Mouse (Mus musculus) megakaryocyte progenitor cell, adult 5-6 weeks (primary cell): ENCODE results near the gene Wdr93. TPM values are rescaled to one million over a fixed set of nuclear protein-coding genes. Genes with fewer than 3 reads are reported as not detected.

Source experiments
- ATAC-seq: replicated peaks from 2 replicates; pipeline ENCODE4 v1.8.0; 2016; ENCODE audit warnings: mild to moderate bottlenecking, moderate TSS enrichment, inconsistent platforms; ENCODE audit not compliant: poor library complexity
- total RNA-seq, 2 experiments: library from RNA; stranded (forward) in 1 of 2; stranded (reverse) in 1 of 2; fragments of 157-497, 149-512 nt in 1 of 2; fragments of 200-1000 nt in 1 of 2; gene quantifications; 2 replicates each; pipeline versions ENCODE4 v1.2.3 to v1.2.4; 2015 to 2017

Gene Wdr93
- not detected in 2 replicates for total RNA-seq (2015)
- not detected in 2 replicates for total RNA-seq (2017)

DNA sequence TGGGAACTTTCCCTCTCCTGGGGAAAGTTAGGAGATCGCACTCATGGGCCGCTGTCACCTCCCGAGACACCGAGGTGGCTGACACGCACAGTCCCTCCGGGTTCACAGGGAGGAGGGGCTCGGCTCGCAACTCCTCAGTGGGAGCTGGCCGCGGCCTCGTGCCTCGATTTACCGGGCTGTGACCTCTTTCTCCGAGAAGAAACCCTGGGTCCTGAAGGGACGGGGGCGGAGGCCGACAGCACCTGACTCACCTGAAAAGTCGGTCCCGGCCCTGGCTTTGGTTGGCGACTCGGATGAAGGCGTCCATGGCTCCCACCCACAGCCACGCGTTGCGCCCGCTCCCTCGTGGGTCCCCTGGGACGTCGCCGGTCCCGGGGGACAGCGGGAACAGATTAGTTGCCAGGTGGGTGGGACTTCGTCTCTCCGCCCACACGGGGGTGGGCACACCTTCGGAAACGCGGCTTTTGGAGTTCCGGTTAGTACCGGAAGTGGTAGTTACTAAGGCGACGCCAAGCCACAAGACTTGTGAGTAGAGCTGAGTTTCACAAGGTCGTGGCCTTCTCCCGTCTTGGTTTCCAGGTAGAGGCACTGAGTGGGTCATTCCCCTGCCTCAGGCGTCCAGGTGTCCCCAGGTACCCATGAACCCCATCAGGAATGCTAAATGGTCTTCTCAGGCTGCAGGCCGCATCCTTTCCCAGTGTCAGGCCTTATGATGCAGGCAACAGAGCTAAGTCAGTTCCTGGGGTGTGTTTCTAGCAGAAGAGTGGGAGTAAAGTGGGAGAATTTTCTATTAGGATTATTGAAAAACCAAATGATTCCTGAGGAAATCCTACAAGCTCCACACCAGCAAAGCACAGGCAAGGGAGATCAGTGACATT lies at the start of gene Wdr93, which contains the start of gene Pex11a:
Gene Wdr93 (plus strand): TSS at position 505 of the 878 bp plus-strand sequence.
Gene Pex11a (minus strand): TSS at position 473 of the 878 bp plus-strand sequence.
- peak; percentile 95 for ATAC-seq

- no peak for ATAC-seq
Measured at GRCm38 (mm10) chr7:79696495-79696894, 46.5 kb upstream of the Wdr93 start.

GRCm38 (mm10) chr7:79702755-79703154 lies 40.2 kb upstream of the Wdr93 start:
- ATAC-seq: no peak

DNA sequence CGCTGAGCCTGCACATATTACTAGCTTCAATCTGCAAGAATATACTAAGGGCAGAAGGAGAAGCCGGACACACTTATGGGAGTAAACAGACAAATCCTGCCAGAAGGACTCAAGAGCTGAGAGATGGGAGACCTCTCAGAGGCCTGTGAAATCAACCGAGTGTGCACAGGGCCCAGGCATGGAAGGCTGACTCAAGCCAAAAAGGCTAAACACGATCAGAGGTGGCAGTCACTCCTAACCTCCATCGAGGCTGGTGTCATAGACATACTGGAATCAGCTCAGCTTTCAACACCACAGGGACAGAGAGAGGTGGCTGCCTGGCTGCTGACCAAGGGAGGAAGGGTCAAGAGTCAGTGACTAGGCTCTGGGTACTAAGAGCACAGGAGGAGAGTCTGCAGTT lies 37.8 kb upstream of the Wdr93 start:
- no peak for ATAC-seq

DNA sequence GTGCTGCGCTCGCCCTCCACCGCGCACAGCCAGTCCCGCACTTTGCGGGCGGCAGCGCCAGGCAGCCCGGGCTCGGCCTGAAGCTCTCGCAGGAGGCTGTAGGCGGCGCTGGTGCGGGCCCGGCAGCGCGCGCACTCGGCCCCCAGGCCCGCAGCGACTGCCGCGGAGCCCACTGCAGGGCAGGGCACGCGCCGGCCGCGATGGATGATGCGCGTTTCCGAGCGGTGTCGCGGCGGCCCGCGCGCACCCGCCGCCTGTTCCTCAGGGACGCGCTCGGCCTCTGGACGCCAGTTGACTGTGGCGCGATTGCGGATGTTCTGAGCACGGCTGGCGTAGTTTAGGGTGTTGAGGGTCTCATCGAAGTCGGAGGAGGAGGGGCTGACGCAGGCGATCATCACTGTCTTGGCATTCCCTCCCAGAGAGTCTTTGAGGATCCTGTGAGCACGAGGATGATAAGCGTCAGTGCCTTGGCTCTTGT lies 32.8 kb upstream of the Wdr93 start:
- ATAC-seq: peak; percentile 67

GRCm38 (mm10) chr7:79710831-79711230 lies 32.1 kb upstream of the Wdr93 start:
- no peak for ATAC-seq

GRCm38 (mm10) chr7:79715187-79715981 lies 27.6 kb upstream of the Wdr93 start, which contains the start of gene Kif7:
Kif7 (minus strand) TSS chr7:79715720.
- ATAC-seq: peak; percentile 84

DNA sequence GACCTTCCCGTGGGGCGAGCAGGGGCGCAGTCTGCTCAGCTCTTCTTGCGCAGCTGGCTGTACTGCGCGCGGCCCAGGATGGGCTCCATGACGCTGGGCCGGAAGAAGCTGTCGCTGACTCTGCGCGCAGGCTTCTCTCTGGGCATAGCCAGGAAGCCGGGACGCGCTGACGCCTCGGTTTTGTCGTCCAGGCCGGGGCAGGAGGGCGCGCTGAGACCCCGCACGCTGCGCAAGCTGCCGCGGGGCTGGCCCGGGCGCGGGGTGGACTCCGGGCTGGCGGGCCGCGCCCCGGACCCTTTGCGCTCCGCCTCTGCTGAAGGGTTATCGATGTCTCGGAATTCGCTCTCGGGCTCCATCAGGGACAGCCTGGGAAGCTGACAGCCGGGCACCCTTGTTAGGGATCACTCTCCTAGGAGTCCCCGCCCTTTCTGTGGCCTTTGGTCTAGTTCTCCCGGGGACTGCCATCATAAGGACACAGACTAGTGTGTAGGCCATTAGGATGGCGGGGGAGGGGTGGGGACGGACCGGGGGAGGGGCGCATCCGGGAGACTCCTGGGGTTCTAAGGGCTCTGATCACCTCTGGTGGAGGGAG lies 21.5 kb upstream of the Wdr93 start:
- peak; percentile 71 for ATAC-seq

- peak; percentile 73 for ATAC-seq
Measured at GRCm38 (mm10) chr7:79727091-79727490, 15.9 kb upstream of the Wdr93 start.

DNA sequence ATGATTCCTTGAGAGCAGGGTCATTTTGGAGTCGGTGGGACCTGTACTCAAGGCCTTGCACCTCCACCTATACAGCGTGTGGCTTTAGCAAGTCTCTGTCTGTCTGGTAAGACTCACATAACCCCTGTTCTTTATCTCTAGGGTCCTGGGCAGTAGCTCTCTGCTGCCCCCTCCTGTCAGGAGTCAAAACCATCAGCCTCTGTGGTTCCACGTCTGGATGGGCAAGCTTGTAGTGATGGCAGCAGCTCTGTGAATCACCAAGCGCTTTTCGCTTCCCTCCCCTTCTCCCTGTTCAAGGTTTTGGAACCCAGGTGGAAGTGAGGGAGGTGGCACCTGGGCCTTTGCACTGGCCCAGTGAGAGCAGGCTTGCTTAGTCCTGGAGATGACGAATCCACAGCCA lies 14.7 kb upstream of the Wdr93 start:
- ATAC-seq: peak; percentile 71

GRCm38 (mm10) chr7:79729169-79729568 lies 13.8 kb upstream of the Wdr93 start:
- peak; percentile 71 for ATAC-seq

DNA sequence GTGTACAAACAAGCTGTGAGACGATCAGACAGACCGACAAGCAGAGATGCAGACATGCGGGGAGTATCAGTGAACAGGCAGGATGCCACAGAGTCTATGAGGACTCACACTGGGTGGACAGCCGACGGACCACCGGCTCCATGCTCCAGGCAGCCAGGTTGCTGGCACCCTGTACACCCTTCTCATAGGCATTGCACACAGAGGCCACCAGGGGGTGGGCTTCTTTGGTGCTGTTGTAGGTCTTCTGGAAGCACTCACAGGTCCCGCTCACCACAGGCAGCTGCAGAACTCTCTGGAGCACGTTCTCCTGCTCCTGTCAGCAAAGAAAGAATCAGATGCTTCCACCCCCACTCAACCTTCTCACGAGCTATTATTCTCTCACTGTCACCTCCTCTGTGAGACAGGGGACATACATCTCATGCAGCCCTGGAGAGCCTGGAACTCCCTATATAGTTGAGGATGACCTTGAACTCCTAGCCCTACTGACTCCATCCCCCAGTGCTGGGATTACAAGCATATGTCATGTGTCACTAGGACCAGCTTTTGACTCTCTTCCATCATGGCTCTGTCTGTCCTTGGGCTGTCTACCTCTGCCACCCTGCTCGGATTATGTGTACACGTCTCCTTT lies 13.1 kb upstream of the Wdr93 start:
- peak; percentile 42 for ATAC-seq

DNA sequence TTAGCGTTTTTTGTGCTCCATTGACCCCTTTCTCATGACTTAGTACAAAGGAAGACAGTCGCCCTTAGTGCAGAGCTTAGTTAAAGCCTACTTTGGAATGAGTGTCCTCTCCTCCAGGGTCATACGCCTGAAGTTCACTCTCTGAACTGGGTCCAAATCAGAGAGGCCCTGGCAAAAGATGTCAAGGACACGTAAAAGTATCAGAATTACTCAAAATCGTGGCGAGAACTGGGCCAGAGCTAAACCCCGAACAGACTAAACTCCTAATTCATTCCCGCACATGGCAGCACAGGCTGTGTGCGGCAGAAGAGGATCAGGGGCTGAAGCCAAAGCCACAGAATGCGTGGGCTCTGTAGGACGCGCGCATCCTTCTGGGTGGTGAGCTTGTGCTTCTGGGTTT lies 11.5 kb upstream of the Wdr93 start:
- no peak for ATAC-seq

- ATAC-seq: peak; percentile 66
Measured at GRCm38 (mm10) chr7:79732622-79733021, 10.3 kb upstream of the Wdr93 start, which contains the start of gene Plin1. Plin1 (minus strand) TSS chr7:79732903.

DNA sequence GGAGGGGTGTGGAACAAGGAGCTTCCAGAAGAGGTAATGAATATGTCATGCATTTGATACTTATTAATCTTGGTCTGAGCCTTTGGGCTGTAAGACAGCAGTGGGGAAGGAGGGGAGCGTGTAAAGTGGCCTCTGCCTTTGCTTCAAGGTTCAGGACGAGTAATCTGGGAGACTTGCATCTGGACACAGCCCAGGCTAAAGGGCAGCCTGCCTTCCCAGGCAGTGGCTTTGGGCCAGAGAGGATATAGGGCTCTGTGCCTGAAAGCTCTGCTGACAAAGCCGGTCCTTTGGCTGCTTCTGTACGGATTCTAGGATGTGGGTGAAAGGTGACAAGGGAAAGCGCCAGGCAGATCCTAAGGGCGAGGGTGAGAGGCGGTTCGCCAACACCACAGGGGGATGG lies 8.4 kb upstream of the Wdr93 start:
- no peak for ATAC-seq

- no peak for ATAC-seq
Measured at GRCm38 (mm10) chr7:79736511-79736910, 6.5 kb upstream of the Wdr93 start.

DNA sequence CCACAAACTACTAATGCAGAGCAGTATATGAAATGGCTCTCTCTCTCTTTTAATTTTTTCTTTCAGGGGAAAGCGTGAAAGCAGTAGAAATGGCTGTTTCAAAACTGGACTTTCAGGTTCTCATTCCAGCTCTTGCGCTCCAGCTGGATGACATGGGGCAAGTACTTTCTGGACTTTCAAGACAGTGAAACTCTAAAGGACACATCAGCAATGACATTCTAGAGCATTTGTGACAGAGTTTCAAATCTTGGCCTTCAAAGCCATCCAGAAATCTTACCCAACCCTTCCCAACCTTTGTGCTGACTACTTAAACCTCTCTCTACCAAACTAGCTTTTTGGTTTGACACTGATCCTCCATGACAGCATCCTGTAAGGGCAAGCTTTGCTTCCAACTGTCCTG lies 4.0 kb upstream of the Wdr93 start:
- no peak for ATAC-seq

DNA sequence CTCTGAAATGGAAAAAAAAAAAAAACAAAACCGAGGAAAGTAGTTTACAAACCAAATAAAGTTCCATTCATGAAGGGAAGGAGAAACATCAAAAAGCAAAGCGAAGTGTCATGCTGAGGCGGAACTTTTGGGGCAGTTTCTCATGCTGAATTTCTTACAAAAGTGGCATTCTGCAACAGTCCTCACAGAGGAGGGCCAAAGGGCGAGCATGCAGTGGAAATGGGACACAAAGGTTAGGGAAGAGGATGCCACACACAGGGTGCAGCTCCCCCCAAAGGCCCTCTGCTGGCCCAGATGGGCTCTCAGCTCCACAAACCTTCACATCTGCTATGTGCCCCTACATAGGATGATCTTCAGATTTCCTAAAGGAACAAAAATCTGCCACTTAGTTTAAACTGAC lies 2.7 kb upstream of the Wdr93 start:
- ATAC-seq: no peak

- peak; percentile 17; the same call in 1 of the 2 replicates for ATAC-seq
Measured at GRCm38 (mm10) chr7:79742277-79742658, 695 bp upstream of the Wdr93 start.

DNA sequence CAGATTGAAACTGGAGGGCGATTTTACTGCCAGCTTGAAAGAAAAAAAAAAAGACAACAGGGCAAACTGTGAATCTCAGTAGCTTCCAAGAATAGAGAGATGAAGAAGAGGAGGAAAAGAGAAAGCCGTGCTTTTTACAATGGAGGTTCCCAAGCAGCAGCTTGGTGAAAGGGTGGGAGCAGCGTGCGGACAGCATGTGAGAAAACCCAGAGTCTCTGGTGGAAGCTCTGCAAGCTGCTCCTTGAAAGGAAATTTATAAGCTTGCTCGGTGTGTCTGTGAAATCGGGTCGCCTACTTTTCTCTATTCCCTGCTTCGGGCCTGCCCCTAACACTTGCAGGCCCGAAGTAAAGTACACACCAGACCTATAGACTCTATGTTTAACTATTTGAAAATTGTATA lies 1.1 kb downstream of the Wdr93 start:
- no peak for ATAC-seq

- peak; percentile 65 for ATAC-seq
Measured at GRCm38 (mm10) chr7:79744585-79744984, 1.6 kb downstream of the Wdr93 start.
